Mouse (Mus musculus) ovary, adult 2 months (tissue): ENCODE measurements around the gene Dcun1d5. TPM values are rescaled to one million over a fixed set of nuclear protein-coding genes. Genes with fewer than 3 reads are reported as not detected.

Source experiments
- polyA plus RNA-seq: library from polyadenylated mRNA; depleted of rRNA; stranded (reverse); fragments of >200 nt; gene quantifications from 2 replicates; pipeline ENCODE4 v1.2.3, GENCODE M21; 2012; rRNA removed

Gene Dcun1d5
- polyA plus RNA-seq: 38.5 and 51.8 TPM in 2 replicates

GRCm38 (mm10) chr9:7184172-7184896 lies at the start of gene Dcun1d5, which contains the start of gene Dync2h1:
Gene Dcun1d5 (plus strand): TSS chr9:7184520.
Gene Dync2h1 (minus strand): TSS chr9:7184446.

Other genes starting within 250 kb of the Dcun1d5 start
- 1.1 and 1.4 TPM in 2 replicates for gene Dync2h1, start 74 bp upstream of the Dcun1d5 start, polyA plus RNA-seq
- gene Mmp13, start 88.0 kb downstream of the Dcun1d5 start, polyA plus RNA-seq: 0.12 and 0.19 TPM in 2 replicates
- gene Mmp12, start 159.9 kb downstream of the Dcun1d5 start, polyA plus RNA-seq: 0.80 and 0.81 TPM in 2 replicates
- not detected in 2 replicates for gene Mmp1b, start 203.5 kb downstream of the Dcun1d5 start, polyA plus RNA-seq